Mouse (Mus musculus): ENCODE data around the gene Nrn1l.

- TF ChIP-seq TAL1 (IDR thresholded peaks at IDR 0.05; ENCODE audit: low read length) (no peak), GATA1 (IDR thresholded peaks at IDR 0.05; ENCODE audit: low read length) (no peak)
Measured at GRCm38 (mm10) chr8:105861951-105862350, 31.4 kb upstream of the Nrn1l start.

All from erythroblast, embryonic 14.5 days (primary cell).